Mouse (Mus musculus) cerebellum, adult 11 months (tissue): ENCODE measurements around the gene Gstm3.
"Not testable (repeated sequence)": the region's sequence is repeated elsewhere in the genome, so short reads cannot be mapped to it uniquely, and the experiment has no call there.

ENCODE experiments used
- DNase-seq: peaks from one replicate; pipeline ENCODE4 v3.0.0; 2022

Gene Gstm3

DNA sequence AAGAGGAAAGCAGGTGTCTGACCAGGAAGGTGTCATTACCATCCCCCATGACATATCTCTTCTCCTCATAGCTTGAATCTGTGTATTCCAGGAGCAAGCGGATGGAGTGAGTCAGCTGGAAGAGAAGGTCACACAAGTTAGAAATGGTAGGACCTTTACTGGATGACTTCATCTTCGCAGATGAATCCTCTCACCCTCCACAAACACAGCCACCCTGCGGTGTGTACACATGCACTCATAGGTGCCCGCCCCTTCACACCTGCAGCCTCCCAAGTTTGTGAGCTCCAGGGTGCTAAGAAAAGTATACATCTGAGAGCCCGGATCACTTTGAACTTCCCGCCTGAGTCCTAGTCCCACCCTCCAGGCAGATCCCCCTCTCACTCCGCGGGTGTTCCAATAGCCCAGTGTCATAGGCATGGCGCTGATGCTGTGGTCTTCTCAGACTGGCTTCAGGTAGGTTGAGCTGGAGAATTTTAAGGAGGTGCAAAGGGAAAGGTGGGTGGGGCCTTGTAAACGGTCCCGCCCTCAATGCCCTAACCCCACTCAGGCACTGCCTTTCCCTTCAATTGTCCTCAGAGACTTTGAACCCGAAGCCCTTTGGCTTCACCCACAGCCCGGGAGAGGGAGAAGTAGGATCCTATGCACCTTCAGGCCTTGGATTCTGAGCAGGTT is at the start of gene Gstm3:
TSS of gene Gstm3 (minus strand) at position 560 of the 672 bp plus-strand sequence.
- DNase-seq: no peak

DNA sequence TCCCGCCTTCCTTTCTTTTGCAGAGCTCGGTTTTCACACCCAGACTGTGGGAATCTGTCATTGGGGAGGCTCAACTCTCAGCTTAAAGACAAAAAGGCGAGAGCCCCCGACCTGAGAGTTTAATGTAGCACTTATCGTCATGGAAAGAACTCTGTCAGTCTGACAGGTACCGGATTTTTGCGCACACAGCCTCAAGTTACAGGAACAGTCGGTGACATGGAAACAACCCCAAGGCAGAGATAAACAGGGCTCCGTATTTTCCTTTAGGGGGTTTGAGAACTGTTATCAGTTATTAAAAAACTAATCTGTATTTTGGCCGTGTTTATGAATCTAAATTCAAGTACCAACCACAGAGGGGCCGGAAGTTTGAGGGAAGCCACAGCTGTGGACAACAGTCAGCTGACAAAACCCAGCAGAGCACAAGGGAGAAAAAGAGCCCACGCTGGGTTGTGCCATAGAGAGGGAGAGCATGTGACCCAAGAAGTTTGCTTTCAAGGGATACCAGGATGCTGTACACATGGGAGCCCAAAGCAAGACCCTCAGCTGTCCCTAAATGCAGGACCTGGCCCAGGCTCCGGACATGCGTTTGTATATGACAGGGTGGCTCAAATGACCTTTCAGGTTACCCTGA is 49.2 kb upstream of the Gstm3 start:
- DNase-seq: no peak

DNA sequence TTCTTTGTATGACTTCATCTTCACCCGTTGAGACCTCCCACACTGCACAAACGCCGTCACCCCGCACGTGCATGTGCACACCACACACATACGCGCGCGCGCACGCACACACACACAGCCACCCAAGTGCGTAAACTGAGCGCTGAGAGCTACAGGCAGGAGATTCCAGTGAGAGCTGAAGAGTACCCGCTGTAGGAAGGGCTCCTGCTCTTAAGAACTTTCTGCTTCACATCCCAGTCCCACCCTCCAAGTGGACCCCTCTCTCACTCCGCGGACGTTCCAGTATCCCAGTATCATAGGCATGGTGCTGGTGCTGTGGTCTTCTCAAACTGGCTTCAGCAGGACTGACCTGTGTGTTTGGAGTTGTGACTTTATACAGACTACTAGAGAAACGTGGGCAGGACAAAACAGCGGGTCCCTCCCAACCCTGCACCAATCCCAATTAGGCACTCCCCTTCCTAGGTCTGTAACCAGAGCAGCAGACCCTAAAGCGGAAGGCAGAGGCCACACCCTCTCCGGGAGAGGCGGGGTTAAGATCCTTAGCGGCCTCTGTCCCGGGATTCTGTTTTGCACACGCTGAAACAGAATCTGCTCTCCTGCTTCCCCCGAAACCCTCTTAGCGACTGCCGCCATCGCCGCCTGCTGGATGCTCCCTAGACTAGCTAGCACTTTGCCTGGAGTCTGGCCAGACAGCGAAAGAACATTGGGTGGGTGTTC is 48.5 kb upstream of the Gstm3 start, which contains the start of gene Gstm1:
TSS of gene Gstm1 (minus strand) at position 501 of the 717 bp plus-strand sequence.
- peak; percentile 85 for DNase-seq

- not testable (repeated sequence) for DNase-seq
These were observed 47.4 kb upstream of the Gstm3 start for GRCm38 (mm10) chr3:108016468-108016867.

- DNase-seq: no peak
These were observed 45.9 kb upstream of the Gstm3 start for GRCm38 (mm10) chr3:108014974-108015346.

- no peak for DNase-seq
These were observed 45.3 kb upstream of the Gstm3 start for GRCm38 (mm10) chr3:108014098-108014973.

GRCm38 (mm10) chr3:108013331-108013871 is 44.3 kb upstream of the Gstm3 start:
- no peak for DNase-seq

DNA sequence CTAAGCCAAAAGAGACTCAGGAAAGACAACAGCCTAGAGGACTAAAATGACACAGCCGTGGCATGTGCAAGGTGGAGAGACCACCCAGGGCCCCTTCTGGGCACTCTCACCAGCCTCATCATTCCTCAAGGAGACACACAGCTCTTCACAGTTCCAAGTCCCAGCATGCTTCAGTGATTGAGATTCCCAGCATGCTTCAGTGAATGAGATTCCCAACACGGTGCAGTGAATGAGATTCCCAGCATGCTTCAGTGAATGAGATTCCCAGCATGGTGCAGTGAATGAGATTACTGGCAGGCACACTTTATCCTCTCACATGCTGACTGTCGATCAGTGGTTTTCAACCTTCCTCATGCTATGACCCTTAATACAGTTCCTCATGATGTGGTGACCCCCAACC is 42.5 kb upstream of the Gstm3 start:
- DNase-seq: no peak

DNA sequence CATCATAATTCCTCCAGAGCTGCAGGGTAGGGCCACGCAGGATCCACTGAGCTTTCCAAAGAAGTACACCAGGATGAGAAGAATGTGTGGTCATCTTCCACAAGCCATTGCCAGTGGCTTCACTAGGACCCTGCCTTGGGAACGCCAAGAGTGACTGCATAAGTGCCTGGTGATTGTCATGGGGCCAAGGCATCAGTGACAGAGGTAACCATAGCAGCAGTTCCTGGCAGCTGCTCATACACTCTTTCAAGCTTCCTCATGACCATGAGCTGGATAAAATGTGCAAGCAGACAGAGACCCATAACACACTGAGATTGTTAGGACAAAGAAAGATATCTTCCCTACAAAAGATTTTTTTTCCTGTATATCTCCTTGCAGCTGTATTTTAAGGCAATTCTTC is 41.2 kb upstream of the Gstm3 start:
- no peak for DNase-seq

DNA sequence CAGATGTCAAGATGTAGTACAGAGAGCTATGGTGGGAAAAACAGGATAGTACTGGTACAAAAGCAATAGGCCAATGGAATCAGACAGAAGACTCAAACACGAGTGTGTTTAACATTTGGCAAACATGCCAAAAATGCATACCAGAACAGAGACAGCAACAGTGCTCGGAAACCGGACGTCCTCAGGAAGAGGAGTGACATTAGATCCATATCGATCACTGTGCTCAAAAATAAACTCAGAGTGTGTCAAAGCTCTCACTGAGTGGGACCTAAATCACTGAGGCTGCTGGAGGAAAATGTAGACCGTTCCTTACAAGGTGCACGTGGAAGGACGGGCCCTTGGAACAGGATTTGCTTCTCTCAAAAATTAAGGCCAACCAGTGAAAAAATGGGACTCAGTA is 32.9 kb upstream of the Gstm3 start:
- DNase-seq: no peak

- no peak for DNase-seq
These were observed 30.4 kb upstream of the Gstm3 start for GRCm38 (mm10) chr3:107999491-107999890.

DNA sequence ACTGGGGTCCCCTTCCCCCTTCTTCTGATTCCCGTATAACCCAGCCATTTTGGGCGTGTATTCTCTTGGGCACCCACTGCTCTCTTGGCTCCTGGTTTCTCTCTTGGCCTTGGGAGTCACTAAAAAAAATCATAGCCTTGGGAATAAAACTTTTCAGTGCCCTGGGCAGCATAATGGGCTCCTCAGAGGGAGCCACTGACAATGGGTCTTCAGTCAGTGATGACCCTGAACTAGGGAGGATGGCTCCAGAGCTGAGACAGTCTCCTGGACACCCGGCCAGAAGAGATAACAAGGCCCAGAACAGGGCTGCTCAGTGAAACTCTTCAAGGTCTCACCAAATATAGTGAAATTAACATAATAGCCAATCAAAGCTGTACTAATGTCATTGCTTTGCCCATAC is 29.5 kb upstream of the Gstm3 start:
- DNase-seq: no peak

- no peak for DNase-seq
These were observed 27.5 kb upstream of the Gstm3 start for GRCm38 (mm10) chr3:107996576-107996975.

DNA sequence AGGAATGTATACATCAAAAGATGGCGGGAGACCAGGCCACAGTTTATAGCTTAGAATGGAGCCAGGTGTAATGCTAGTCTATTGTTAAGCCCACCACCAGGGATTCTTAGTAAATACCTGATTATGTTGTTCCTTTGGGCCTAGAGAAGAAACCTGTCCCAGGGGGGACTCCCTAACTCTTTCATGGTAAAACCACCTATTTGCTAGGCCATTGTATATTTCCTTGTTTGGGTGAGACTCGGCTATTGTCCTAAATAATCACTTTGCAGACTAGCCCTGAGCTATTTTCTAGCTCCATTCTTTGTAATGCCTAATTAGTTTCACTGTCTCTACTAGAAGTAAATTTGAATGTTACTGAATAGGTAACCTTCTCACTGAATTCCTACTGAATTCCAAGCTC is 26.9 kb upstream of the Gstm3 start:
- not testable (repeated sequence) for DNase-seq

GRCm38 (mm10) chr3:107986041-107986562 is 17.0 kb upstream of the Gstm3 start, which contains the start of gene Gstm2:
Gstm2 (minus strand) TSS chr3:107986453.
- no peak for DNase-seq

GRCm38 (mm10) chr3:107985141-107985540 is 16.1 kb upstream of the Gstm3 start:
- DNase-seq: not testable (repeated sequence)

DNA sequence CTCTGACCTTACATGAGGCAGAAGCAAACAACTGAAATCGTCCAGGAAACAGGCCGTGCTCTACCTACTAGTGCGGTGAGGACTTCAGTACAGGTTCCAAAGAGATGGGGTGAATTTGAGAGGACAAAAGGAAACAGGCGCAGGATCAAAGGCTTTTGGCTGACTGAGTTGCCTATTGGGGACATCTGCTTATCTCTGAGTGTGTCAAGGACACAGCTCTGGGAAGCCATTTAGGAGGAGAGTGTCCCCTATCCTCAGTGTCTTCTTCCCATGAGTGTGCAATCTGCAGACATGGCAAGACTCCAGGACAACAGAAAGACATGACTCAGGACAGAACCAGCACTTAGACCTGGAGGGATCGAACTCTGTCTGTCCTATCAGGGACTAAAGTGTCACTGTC is 15.4 kb upstream of the Gstm3 start:
- DNase-seq: no peak

- DNase-seq: no peak
These were observed 14.7 kb upstream of the Gstm3 start for GRCm38 (mm10) chr3:107983771-107984170.

DNA sequence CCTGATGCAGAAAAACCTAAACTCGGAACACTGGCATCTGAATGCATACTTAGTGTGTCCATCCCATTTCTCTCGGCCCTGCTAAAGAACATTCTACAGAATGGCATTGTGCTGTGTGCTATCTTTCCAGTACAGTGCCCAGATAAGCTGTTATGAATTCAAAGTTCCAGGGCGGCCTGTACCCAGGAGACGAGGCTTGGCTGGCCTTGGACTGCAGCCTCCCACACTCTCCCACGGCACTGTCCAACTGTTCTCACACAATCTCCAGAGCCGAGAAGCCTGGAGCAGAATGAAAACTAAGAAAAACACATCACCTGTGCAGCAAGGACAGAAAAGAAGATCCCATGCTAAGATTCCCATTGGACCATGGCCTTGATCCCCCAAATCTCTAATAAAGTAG is 13.6 kb upstream of the Gstm3 start:
- DNase-seq: no peak

- DNase-seq: no peak
These were observed 12.2 kb upstream of the Gstm3 start for GRCm38 (mm10) chr3:107981261-107981660.

DNA sequence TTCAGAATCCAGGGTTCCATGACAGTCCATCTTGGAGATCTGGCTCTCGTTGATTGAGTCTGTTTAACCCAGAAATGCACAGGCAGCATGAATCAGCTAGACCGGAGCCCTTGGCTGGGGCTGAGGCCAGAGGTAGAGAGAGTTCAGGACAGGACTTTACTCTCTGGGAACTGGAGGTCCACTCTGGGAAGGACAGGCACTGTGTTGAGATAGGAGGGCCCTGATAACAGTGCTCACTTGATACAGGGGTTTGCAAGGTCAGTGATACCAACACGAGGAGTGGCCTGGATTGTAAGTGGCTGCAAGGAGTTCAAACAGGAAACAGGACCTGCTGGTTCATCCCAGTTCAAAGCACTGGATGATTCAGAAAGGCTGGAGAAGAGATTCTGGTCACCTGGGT is 8.6 kb upstream of the Gstm3 start:
- DNase-seq: no peak

GRCm38 (mm10) chr3:107974237-107974636 is 5.2 kb upstream of the Gstm3 start:
- DNase-seq: no peak
